Mouse (Mus musculus): ENCODE data around the gene Nfyc. TPM values are rescaled to one million over a fixed set of nuclear protein-coding genes. Genes with fewer than 3 reads are reported as not detected.

Nfyc gene
- polyA plus RNA-seq, 1 experiment from 2014 or later = 83.0 TPM

MicroRNA genes within 50 kb of the gene (microRNA counts, 519-probe panel; counts per million panel counts)
- microRNA mmu-miR-30e = 2,599 counts per million, percentile 60 among the panel's probes with 10 or more counts

Small RNA genes within 50 kb of the gene (microRNA-seq; reads per million reads assigned to microRNA genes)
- not detected for gene Gm23936
- 42.4 reads per million, percentile 41 among the genes with 10 or more reads in this experiment for gene Mir30c-1
- not detected for gene Mir30e
- not detected for gene Mir30f

Other genes starting within 250 kb of the Nfyc start
- not detected in 2 replicates for gene Gm8439, start 242.8 kb downstream of the Nfyc start, polyA plus RNA-seq (2015; fragmentation: Nextera tagmentation; extraction: Ambion mirVana)
- 1.4 and 2.1 TPM in 2 replicates for gene Cited4, start 165.0 kb downstream of the Nfyc start, polyA plus RNA-seq (2015; fragmentation: Nextera tagmentation; extraction: Ambion mirVana)
- gene Kcnq4, start 83.0 kb downstream of the Nfyc start, polyA plus RNA-seq (2015; fragmentation: Nextera tagmentation; extraction: Ambion mirVana) = 5.8 and 6.7 TPM in 2 replicates
- gene Rims3, start 23.2 kb upstream of the Nfyc start, polyA plus RNA-seq (2015; fragmentation: Nextera tagmentation; extraction: Ambion mirVana) = 18.8 and 23.3 TPM in 2 replicates
- gene Exo5, start 93.4 kb upstream of the Nfyc start, polyA plus RNA-seq (2015; fragmentation: Nextera tagmentation; extraction: Ambion mirVana) = 27.3 and 29.8 TPM in 2 replicates
- gene Zfp69, start 120.1 kb upstream of the Nfyc start, polyA plus RNA-seq (2015; fragmentation: Nextera tagmentation; extraction: Ambion mirVana) = 6.5 and 6.8 TPM in 2 replicates
- gene Smap2, start 185.7 kb upstream of the Nfyc start, polyA plus RNA-seq (2015; fragmentation: Nextera tagmentation; extraction: Ambion mirVana) = 41.4 and 43.4 TPM in 2 replicates
- 21.5 and 36.1 TPM in 2 replicates for gene Col9a2, start 207.8 kb upstream of the Nfyc start, polyA plus RNA-seq (2015; fragmentation: Nextera tagmentation; extraction: Ambion mirVana)

All from neural tube, embryonic 15.5 days (tissue).